Mouse (Mus musculus) E14TG2a.4 (cell line): ENCODE results near the gene Pheta2.

ENCODE experiments used
- CTCF ChIP-seq: conservative IDR thresholded peaks from 2 replicates; pipeline ENCODE4 v1.5.1; 2014; ENCODE audit warnings: low read length
- POU5F1 ChIP-seq: IDR thresholded peaks from 2 replicates; pipeline ENCODE4 v1.6.1; 2014; ENCODE audit warnings: low read length, borderline replicate concordance

DNA sequence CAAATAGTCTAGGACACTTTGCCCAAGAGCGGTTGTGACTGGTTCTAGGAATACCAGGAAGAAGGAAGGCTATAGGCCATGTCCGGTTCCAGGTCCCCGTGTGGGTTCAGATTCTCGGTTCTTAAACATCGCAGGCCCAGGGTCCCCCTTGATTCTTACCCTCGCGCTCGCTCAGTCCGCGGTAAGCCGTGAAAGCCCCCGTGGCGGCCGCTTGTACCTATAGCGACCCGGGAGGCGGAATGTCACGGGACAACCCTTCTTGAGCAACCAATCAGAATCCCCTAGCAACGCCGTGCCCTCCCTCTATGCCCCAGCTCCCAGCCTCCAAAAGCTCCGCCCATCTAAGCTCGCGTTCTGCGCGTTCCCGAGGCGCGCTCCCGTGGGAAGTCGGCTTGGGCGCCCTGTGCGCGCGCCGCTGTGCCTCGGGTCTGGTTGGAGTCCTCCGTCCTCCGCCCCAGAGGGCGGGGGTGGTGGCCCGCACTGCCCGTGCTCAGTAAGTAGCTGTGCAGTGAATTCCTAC lies at the start of gene Pheta2, which contains the start of the genes Naga and Smdt1:
- TF ChIP-seq CTCF (no peak), POU5F1 (no peak)
